Mouse (Mus musculus) forebrain, embryonic 16.5 days (tissue): ENCODE data around the gene Ppif. TPM values are rescaled to one million over a fixed set of nuclear protein-coding genes. Genes with fewer than 3 reads are reported as not detected.
A peak's percentile ranks its signal among the peaks of the same experiment; 100 is the strongest.

Experiments used
- ATAC-seq: fragments of 200-750 bp; cut with Nextera tagmentation; 2 replicates; pipeline ENCODE4 v1.8.0; 2017; ENCODE audit warnings: mild to moderate bottlenecking, moderate library complexity
- H3K27ac ChIP-seq: fragments of 300-500 bp; sonication (generic); 2 replicates; pipeline ENCODE4 v1.5.1; 2014; ENCODE audit warnings: low read length, control low read depth
- H3K27me3 ChIP-seq: fragments of 300-500 bp; sonication (generic); replicated peaks from 2 replicates; pipeline ENCODE4 v1.6.1; 2014; ENCODE audit warnings: low read length; ENCODE audit not compliant: control insufficient read depth, insufficient read depth
- H3K36me3 ChIP-seq: fragments of 300-500 bp; sonication (generic); 2 replicates; pipeline ENCODE4 v1.6.1; 2014; ENCODE audit not compliant: control insufficient read depth, insufficient read depth
- H3K4me1 ChIP-seq: fragments of 300-500 bp; sonication (generic); replicated peaks from 2 replicates; pipeline ENCODE4 v1.6.1; 2014; ENCODE audit warnings: low read length; ENCODE audit not compliant: control insufficient read depth, insufficient read depth
- H3K4me2 ChIP-seq: fragments of 300-500 bp; sonication (generic); 2 replicates; pipeline ENCODE4 v1.6.1; 2014; ENCODE audit warnings: mild to moderate bottlenecking, low read length, control low read depth
- H3K4me3 ChIP-seq: fragments of 300-500 bp; sonication (generic); replicated peaks from 2 replicates; pipeline ENCODE4 v1.5.1; 2014; ENCODE audit warnings: mild to moderate bottlenecking, low read length, control low read depth
- H3K9ac ChIP-seq: fragments of 300-500 bp; sonication (generic); replicated peaks from 2 replicates; pipeline ENCODE4 v1.6.1; 2014; ENCODE audit warnings: low read depth, low read length, control low read depth
- H3K9me3 ChIP-seq: fragments of 300-500 bp; sonication (generic); 2 replicates; pipeline ENCODE4 v1.6.1; 2016; ENCODE audit warnings: low read length; ENCODE audit not compliant: control insufficient read depth
- WGBS: fragments of 180-500 bp; shearing (Covaris S2); extraction: QIAGEN DNeasy Blood & Tissue Kit; methylation state at CpG from one replicate; pipeline ENCODE4 v1.1.7; 2014; 5-methylcytosine and 5-hydroxymethylcytosine counted together
- polyA plus RNA-seq: library from polyadenylated mRNA; unstranded; fragments of >200 nt; fragmentation: Nextera tagmentation; extraction: Ambion mirVana; gene quantifications from 2 replicates; pipeline ENCODE4 v1.2.1, GENCODE M21; 2015

The Ppif gene
- polyA plus RNA-seq, 1 experiment from 2014 or later: 26.3 TPM

DNA sequence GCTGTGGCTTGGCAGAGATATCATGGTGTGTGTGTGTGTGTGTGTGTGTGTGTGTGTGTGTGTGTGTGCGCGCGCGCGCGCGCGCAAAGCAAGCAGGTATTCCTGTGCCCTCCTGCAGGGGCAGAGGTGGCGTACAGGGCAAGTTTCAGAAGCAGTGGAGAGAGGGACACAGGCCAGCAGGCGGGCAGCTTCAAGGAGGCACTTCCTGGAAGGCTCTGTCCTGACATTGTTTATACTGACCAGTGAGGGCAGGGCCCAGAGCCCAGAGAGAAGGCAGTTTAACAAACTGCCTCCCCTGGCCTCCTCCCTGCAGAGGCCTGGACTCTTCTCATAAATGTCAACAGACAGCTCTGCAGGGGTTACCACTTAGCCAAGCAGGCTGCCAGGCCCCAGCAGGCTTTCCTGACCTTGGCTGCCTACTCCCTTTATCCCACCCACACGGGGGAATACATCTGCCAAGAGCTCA, 31.1 kb downstream of the Ppif start:
- H3K27ac ChIP-seq: no peak overlapping the region
- no peaks in the 10 kb centered on the region for H3K36me3 ChIP-seq
- no peaks in the 10 kb centered on the region for H3K27me3 ChIP-seq
- ATAC-seq: no peak
- no peak overlapping the region for H3K4me2 ChIP-seq
- H3K4me3 ChIP-seq: no peak overlapping the region
- H3K9me3 ChIP-seq: no peaks in the 10 kb centered on the region
- H3K9ac ChIP-seq: no peak overlapping the region
- WGBS: 86% methylated on average over 11 of the region's 11 CpGs
- H3K4me1 ChIP-seq: 0 out of 2 replicates have a peak, but pooled peaks cover 7% of the 10 kb centered on the region

DNA sequence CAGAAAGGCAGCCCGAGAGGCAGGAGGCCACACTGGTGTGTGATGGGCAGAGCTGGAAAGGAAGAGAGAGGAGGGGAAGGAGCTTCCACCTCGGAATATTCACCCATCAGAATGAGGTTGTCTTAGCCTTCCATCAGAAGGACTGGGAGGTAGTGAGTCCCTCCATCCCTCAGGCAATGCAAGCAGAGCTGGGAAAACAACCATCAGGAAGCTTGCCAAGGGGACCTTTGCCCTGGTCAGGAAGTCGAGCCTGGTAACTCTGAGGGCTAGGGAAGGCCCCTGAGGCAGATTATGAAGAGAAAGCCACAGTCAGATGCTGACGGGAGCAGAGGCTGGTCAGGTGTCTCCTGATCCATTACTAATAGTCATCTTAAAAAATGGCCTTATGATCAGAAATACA, 31.7 kb downstream of the Ppif start:
- Histone ChIP-seq H3K4me2 (no peak overlapping the region), H3K4me1 (0 out of 2 replicates have a peak, but pooled peaks cover 7% of the 10 kb centered on the region), H3K36me3 (no peaks in the 10 kb centered on the region), H3K27ac (no peak overlapping the region), H3K27me3 (no peaks in the 10 kb centered on the region), H3K9me3 (no peaks in the 10 kb centered on the region), H3K9ac (no peak overlapping the region), H3K4me3 (no peak overlapping the region)
- ATAC-seq: no peak
- 56% methylated on average over 4 of the region's 4 CpGs for WGBS

DNA sequence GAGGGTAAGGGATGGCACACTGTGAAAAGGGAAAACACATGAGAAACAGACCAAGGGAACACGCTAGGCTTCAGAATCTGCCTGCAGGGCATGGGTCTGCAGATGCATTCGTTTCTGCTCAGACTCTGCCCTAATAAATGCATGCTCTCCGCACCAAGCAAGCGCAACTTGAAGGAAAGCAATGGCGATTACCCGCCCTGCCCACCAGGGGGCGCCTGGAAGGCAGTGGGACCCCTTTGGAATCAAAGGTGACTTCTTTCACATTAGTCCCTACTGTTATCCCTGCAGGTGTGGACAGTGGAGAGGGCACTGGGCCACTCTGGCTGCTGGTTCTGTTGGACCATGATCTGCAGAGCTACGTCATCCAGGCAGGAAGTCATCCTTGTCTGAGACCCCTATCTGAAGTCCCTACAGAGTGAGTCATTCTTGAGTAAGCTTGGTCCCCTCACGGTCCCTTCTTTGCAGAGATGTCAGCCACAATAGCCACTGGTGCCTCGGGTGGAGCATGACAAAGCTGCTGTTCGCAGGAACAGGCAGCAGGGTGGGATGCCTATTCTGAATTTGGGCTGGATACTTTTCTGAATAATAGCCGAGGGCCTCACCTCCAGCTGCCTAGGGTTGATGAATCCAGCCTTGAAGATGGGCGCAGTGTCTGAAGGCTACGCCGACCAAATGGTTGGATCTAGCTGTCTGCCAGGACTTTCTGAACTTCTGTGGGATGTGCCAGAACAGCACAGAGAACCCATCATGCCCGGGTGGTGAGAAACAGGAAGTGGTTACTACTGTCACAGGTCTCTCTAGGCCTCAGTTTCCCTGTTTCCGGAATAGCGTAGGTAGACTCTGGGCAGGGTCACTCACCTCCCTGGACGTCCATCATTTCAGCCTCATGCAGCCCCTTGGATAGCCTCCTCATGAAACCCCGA, 32.5 kb downstream of the Ppif start:
- H3K4me2 ChIP-seq: no peak overlapping the region
- 60% methylated on average over 20 of the region's 20 CpGs for WGBS
- ATAC-seq: no peak

DNA sequence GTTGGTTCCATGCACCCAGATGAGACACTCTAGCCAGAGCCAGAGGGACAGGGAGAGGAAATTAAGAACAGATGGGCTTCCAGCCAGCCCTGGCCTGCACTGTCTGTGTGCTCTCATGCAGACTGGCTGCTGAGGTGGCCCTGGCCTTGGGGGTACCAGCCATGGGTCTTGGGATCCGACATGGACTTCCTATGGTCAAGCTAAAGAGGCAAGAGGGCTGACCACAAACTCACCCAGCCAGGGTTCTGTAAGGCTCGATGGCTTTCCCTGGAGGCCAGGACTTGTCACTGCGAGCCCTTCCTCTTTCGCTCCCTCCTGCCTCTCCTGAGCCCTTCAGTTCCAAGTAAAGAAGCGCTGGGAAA, 33.2 kb downstream of the Ppif start:
- no peaks in the 10 kb centered on the region for H3K36me3 ChIP-seq
- no peak overlapping the region for H3K4me3 ChIP-seq
- H3K4me1 ChIP-seq: 0 out of 2 replicates have a peak, but pooled peaks cover 7% of the 10 kb centered on the region
- no peak overlapping the region for H3K27ac ChIP-seq
- H3K9ac ChIP-seq: no peak overlapping the region
- ATAC-seq: no peak
- no peaks in the 10 kb centered on the region for H3K9me3 ChIP-seq
- no peak overlapping the region for H3K4me2 ChIP-seq
- H3K27me3 ChIP-seq: no peaks in the 10 kb centered on the region
- 81% methylated on average over 5 of the region's 5 CpGs for WGBS

More for the DNA sequence above, 32.5 kb downstream of the Ppif start:
- H3K36me3 ChIP-seq: no peaks in the 10 kb centered on the region
- no peak overlapping the region for H3K27ac ChIP-seq
- H3K27me3 ChIP-seq: no peaks in the 10 kb centered on the region
- H3K9me3 ChIP-seq: no peaks in the 10 kb centered on the region
- H3K9ac ChIP-seq: no peak overlapping the region
- H3K4me1 ChIP-seq: 0 out of 2 replicates have a peak, but pooled peaks cover 7% of the 10 kb centered on the region
- no peak overlapping the region for H3K4me3 ChIP-seq

DNA sequence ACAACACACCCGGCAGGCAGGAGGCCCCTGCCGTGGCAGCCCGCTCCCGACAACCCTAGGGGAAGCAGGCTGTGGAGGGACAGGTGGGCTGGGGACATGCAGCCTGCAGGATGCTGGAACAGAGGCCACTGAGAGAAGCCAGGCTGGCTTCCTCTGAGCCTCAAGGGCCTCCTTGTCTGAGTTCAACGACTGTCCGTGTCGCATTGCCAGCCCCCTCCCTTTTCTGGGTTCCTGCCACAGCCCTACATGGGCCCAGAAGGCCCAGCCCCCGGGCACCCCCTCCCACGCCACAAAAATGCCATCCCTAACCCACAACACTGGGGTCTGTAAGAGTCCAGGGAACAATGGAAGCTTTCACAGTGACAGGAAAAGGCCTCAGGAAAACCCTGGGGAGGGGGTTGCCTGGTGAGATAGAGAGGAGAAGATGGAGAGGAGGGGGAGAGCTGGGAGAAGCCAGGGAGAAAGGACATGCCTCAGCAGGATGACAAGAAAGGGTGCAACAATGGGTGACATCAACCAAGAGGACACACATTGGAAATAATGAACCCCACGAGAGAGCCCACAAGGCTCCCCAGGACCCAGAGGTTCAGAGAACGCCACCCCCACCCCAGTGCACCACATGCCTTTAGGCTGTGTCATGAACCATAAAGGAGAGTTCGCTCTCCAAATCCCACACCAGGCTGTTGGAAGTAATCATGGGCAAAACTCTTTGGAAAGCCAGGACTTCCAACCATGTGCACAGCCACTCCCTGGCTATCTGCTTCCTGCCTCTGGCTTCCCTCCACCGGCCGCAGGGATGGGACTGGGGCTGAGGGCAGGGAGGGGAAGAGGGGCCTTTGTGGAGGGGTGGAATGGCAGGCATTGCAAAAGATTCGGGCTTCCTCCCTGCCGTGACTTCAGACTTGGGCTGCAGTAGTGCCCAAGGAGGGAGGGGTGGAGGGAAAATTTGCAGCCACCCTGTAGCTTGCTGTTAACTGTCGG, 41.1 kb downstream of the Ppif start:
- Histone ChIP-seq H3K9me3 (no peaks in the 10 kb centered on the region), H3K9ac (no peak overlapping the region), H3K4me2 (no peak overlapping the region), H3K4me3 (no peak overlapping the region), H3K36me3 (no peaks in the 10 kb centered on the region), H3K4me1 (peaks cover 22% of the 10 kb centered on the region), H3K27me3 (no peaks in the 10 kb centered on the region), H3K27ac (peak overlapping the region; percentile 33)
- ATAC-seq: peak; percentile 76
- WGBS: 24% methylated on average over 17 of the region's 17 CpGs

DNA sequence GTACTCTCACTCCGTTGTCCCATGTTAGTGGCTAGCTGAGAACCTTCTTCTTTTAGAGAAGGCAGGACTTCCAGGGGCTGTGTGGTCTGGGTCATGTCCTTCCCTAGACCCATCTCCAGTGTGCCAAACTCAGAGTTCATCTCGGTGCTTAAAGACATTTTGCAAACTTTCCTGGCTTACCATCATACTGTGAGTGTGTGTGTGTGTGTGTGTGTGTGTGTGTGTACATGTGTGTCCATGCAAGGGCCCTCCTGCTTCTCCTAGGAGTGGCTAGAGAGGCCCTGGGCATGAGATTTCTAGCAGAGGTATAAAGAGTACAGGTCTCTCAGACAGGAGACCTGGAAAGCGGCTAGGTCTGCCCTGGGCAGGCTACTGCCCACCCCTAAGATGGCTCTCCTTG, 42.2 kb downstream of the Ppif start:
- H3K9ac ChIP-seq: no peak overlapping the region
- H3K4me3 ChIP-seq: no peak overlapping the region
- no peak; the same call in 1 of the 2 replicates for ATAC-seq
- H3K4me1 ChIP-seq: peaks cover 22% of the 10 kb centered on the region
- WGBS: 85% methylated on average over 3 of the region's 3 CpGs
- H3K27me3 ChIP-seq: no peaks in the 10 kb centered on the region
- no peak overlapping the region for H3K4me2 ChIP-seq
- peak overlapping the region; percentile 35 for H3K27ac ChIP-seq
- no peaks in the 10 kb centered on the region for H3K9me3 ChIP-seq
- no peaks in the 10 kb centered on the region for H3K36me3 ChIP-seq

DNA sequence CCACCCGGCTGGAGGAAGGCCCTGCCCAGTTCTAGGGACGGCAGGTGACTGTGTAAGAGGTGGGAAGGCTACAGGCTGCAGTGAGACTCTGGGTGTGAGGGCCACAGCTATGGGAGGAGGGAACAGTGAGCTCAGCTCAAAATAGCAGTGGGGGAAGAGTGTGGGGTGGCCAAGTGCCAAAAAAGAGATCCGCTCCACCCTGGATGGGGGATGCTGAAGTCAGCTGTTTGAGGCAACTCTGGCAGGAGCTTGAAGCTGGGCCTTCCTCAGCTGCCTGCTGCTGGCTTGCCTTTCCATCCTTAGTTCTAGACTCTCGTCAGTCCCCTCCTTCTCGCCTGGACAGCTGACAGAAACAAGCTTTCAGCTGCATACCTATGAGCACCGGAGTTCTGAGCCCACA, 42.6 kb downstream of the Ppif start:
- H3K27ac ChIP-seq: peak overlapping the region; percentile 35
- ATAC-seq: peak; percentile 50
- no peak overlapping the region for H3K4me2 ChIP-seq
- peaks cover 22% of the 10 kb centered on the region for H3K4me1 ChIP-seq
- H3K9ac ChIP-seq: no peak overlapping the region
- H3K36me3 ChIP-seq: no peaks in the 10 kb centered on the region
- 48% methylated on average over 6 of the region's 6 CpGs for WGBS
- H3K9me3 ChIP-seq: no peaks in the 10 kb centered on the region
- H3K27me3 ChIP-seq: no peaks in the 10 kb centered on the region
- H3K4me3 ChIP-seq: no peak overlapping the region

DNA sequence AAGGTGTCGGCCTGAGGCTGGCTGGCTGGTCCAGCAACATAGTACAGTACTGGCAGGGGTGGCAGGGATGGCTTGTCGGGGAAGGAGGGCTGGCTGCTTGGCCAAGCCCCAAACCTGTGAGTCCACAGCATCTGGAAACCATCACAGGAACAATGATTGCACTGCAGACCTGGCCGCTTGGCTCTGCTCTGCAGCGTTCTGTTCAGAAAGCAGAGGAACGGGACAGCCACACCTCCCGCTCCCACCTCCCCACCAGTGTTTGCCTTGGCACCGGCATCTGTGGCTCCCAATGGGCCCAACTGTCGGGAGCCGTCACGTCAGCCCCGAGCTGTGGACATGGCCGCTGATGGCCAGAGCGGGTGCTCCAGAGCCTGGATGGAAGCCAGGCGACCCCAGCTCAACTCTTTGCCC, 44.6 kb downstream of the Ppif start:
- Histone ChIP-seq H3K4me2 (no peak overlapping the region), H3K36me3 (no peaks in the 10 kb centered on the region), H3K4me3 (no peak overlapping the region), H3K27ac (no peak overlapping the region), H3K27me3 (no peaks in the 10 kb centered on the region), H3K9me3 (no peaks in the 10 kb centered on the region), H3K9ac (no peak overlapping the region), H3K4me1 (peaks cover 22% of the 10 kb centered on the region)
- ATAC-seq: no peak
- 55% methylated on average over 14 of the region's 14 CpGs for WGBS
